Mouse (Mus musculus): ENCODE measurements at regions not wholly inside any gene's neighbourhood (a gene's known extent, or its start where the extent isn't known, plus 50 kb on each side); places are given as distances from the start of the nearest gene placed in this dataset.

GRCm38 (mm10) chr6:147199955-147200354 lies 64.0 kb downstream of the Pthlh start:
- peak; percentile 9 for DNase-seq

DNA sequence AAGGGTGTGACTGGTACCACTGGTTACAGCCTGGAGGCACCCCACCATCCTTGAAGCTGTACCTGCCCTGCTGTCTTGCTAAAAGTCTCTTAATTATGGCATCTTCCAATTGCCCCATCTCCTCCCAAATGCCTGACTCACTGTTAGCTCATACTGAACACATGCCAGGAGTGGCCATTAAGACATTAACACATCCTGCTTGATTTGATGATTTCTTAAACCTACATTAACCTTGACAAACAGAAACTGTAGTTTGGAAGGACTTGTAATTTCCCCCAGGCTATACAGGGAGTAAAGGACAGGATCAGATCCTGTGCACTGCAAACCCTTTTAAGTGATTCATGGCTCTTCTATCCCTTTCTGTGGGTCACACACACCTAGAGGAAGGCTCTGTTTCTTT lies 64.6 kb downstream of the Pthlh start:
- DNase-seq: peak; percentile 21

GRCm38 (mm10) chr6:147196432-147196831 lies 67.6 kb downstream of the Pthlh start:
- DNase-seq: no peak

- no peak for DNase-seq
Observed at GRCm38 (mm10) chr6:147195277-147195676, 68.7 kb downstream of the Pthlh start.

DNA sequence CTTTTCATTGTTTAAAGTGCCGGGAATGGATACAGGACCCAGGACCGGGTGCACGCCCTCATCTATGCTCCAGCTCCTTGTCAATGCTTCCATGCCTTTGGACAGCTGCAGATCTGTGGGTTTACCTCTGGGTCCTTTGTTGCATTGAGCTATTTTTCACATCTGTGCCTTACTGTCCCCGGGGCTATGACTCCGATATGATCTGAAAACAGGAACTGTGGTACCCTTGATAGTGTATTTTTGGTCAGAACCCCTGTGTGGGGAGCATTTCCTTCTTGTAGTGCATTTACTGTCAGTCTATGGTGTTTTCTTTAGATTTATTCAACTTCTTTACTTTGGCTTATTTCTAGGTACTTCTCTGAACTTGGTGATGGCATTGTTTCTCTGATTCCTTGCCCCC lies 76.3 kb downstream of the Pthlh start:
- DNase-seq: no peak

- DNase-seq: no peak
Observed at GRCm38 (mm10) chr6:147178276-147178675, 85.7 kb downstream of the Pthlh start.

DNA sequence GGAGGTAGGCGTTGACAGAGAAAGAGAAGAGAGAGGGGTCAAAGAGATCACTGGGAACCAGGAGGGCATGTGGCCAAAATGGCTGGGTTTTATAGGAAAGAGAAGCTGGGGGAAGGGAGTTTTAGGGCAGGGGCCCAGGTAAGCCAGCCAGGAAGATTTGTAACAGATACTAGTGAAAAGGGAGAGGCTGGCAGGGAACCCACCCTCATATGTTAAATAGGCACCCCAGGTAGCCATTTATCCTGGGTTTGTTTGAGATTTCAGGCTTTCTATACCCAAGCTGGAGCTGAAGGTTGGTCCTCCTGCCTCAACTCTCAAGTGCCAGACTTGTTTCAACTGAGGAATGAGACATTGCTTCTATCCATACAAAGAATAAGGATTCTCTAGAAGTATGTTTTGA lies 85.0 kb downstream of the Klhl42 start:
- DNase-seq: no peak
